Mouse (Mus musculus) lung, adult 2 months (tissue): ENCODE results near the gene Csf2rb2.

Experiments
- CTCF ChIP-seq: fragments of 200-500 bp; IDR thresholded peaks from 2 replicates; pipeline ENCODE4 v1.5.1; 2011; ENCODE audit warnings: mild to moderate bottlenecking, low read length, control low read depth; ENCODE audit not compliant: insufficient read depth
- POLR2A ChIP-seq: fragments of 200-500 bp; IDR thresholded peaks from 2 replicates; pipeline ENCODE4 v1.6.1; 2011; ENCODE audit warnings: low read depth, mild to moderate bottlenecking, control low read depth, low read length, borderline replicate concordance; ENCODE audit errors: extremely low read depth

- TF ChIP-seq CTCF (no peak), POLR2A (no peak)
Observed at GRCm38 (mm10) chr15:78351586-78352165, 46.2 kb upstream of the Csf2rb2 start.
